Mouse (Mus musculus) cerebellum, adult 8-10 months (tissue): Measurements from ENCODE around the gene Spata16.

Experiments
- DNase-seq: peaks from one replicate; pipeline ENCODE4 v3.0.0; 2022

The Spata16 gene

GRCm38 (mm10) chr3:26979603-26980002, 342.2 kb downstream of the Spata16 start:
- no peak for DNase-seq

GRCm38 (mm10) chr3:26980371-26980770, 343.0 kb downstream of the Spata16 start:
- no peak for DNase-seq

- no peak for DNase-seq
Observed at GRCm38 (mm10) chr3:26981979-26982623, 344.7 kb downstream of the Spata16 start.

GRCm38 (mm10) chr3:26983749-26984148, 346.3 kb downstream of the Spata16 start:
- DNase-seq = no peak

GRCm38 (mm10) chr3:27006844-27007243, 369.4 kb downstream of the Spata16 start:
- no peak for DNase-seq

GRCm38 (mm10) chr3:27027957-27028356, 390.5 kb downstream of the Spata16 start:
- no peak for DNase-seq

- DNase-seq = no peak
Observed at GRCm38 (mm10) chr3:27028526-27028925, 391.1 kb downstream of the Spata16 start.

GRCm38 (mm10) chr3:27030067-27030857, 392.8 kb downstream of the Spata16 start:
- no peak for DNase-seq
